Mouse (Mus musculus): ENCODE measurements around the gene Pet117. TPM values are rescaled to one million over a fixed set of nuclear protein-coding genes. Genes with fewer than 3 reads are reported as not detected.

Gene Pet117
- polyA plus RNA-seq (2017; shearing (Covaris generic)) = not detected

DNA sequence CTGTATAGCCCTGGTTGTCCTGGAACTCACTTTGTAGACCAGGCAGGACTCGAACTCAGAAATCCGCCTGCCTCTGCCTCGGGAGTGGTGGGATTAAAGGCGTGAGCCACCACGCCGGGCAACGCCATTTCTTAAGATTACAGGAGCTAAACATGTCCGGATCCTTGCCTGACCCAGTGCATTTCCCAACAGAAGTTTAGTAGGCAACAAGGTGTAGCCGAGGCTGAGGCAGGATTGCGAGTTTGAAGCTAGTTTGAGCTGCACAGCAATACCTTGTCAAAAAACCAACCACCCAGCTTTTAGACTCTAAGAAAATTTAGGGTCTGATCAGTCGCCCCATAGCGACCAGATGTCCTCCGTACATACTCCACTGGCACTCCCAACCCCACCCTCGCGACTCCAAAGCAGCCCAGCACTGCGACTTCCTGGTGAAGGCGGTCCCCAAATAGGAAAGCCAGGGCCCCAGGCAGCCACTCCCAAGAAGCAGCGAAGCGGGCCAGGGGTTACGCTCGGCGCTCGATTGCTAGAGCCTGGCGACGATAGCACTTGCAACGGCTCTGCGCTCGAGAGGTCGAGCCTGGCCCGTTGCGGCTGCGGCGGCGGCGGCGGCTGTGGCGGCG is at the start of gene Pet117, which contains the start of gene Kat14:
TSS of gene Pet117 (plus strand) at position 597 of the 620 bp plus-strand sequence.
TSS of gene Kat14 (plus strand) at position 584 of the 620 bp plus-strand sequence.

GRCm38 (mm10) chr2:144331401-144332302 is 37.1 kb upstream of the Pet117 start, which contains the start of gene Ovol2:
Gene Ovol2, minus strand, starts transcription at chr2:144332146.

Other genes starting within 250 kb of the Pet117 start
- gene Mgme1, start 98.3 kb upstream of the Pet117 start, polyA plus RNA-seq (2017; shearing (Covaris generic)) = 11.0 TPM
- gene Snx5, start 98.1 kb upstream of the Pet117 start, polyA plus RNA-seq (2017; shearing (Covaris generic)) = 316 TPM
- gene Ovol2, start 36.9 kb upstream of the Pet117 start, polyA plus RNA-seq (2017; shearing (Covaris generic)) = not detected
- gene Kat14, start within 50 bp of the Pet117 start, polyA plus RNA-seq (2017; shearing (Covaris generic)) = 35.3 TPM
- 0.12 TPM for gene Dzank1, start 158.4 kb downstream of the Pet117 start, polyA plus RNA-seq (2017; shearing (Covaris generic))
- 21.8 TPM for gene Polr3f, start 158.7 kb downstream of the Pet117 start, polyA plus RNA-seq (2017; shearing (Covaris generic))
- gene Rbbp9, start 181.9 kb downstream of the Pet117 start, polyA plus RNA-seq (2017; shearing (Covaris generic)) = 4.5 TPM
- 74.5 TPM for gene Sec23b, start 187.2 kb downstream of the Pet117 start, polyA plus RNA-seq (2017; shearing (Covaris generic))
- 12.4 TPM for gene Smim26, start 225.1 kb downstream of the Pet117 start, polyA plus RNA-seq (2017; shearing (Covaris generic))
- 57.0 TPM for gene Dtd1, start 230.9 kb downstream of the Pet117 start, polyA plus RNA-seq (2017; shearing (Covaris generic))

All from naive thymus-derived CD4-positive, alpha-beta T cell, adult 5 months (primary cell).